9 mouse cellular contexts compared by ENCODE assay signal in genomic region chr1:131079762-131080161, GRCm38 (mm10). TPM values are rescaled to one million over a fixed set of nuclear protein-coding genes. Genes with fewer than 3 reads are reported as not detected.
A peak's percentile ranks its signal among the peaks of the same experiment; 100 is the strongest.
DNase-seq lines count a peak whose midpoint lies in the region; ATAC-seq lines count a peak whose summit lies in the region.
"Had no signal": no experiment of that assay in that cellular context is flagged by ENCODE, and none has a peak within 500 bp of the region (broad histone marks: within the 10 kb centered on the region; RNA-seq: fewer than 3 reads in every experiment).

No protein-coding gene starts in this region.

- H3K4me2 ChIP-seq in heart, embryonic 15.5 days: no peak overlapping the region
- H3K4me2 ChIP-seq in midbrain, embryonic 12.5 days (replicated peaks): 0 out of 2 replicates have a peak overlapping the region, but pooled peaks have one; percentile 32
- H3K4me2 ChIP-seq: embryonic facial prominence, embryonic 13.5 days had no signal

- peaks cover 97% of the 10 kb centered on the region for H3K4me1 ChIP-seq in heart, embryonic 15.5 days (replicated peaks)
- peaks cover 90% of the 10 kb centered on the region for H3K4me1 ChIP-seq in midbrain, embryonic 12.5 days
- H3K4me1 ChIP-seq in limb, embryonic 10.5 days: peaks cover 40% of the 10 kb centered on the region

- H3K36me3 ChIP-seq in heart, embryonic 15.5 days: no peaks in the 10 kb centered on the region
- no peaks in the 10 kb centered on the region for H3K36me3 ChIP-seq in midbrain, embryonic 12.5 days
- peaks cover 4% of the 10 kb centered on the region; the same call in 1 of the 2 replicates for H3K36me3 ChIP-seq in limb, embryonic 10.5 days
- H3K36me3 ChIP-seq: embryonic facial prominence, embryonic 13.5 days had no signal

- ATAC-seq in heart, embryonic 15.5 days (replicated peaks; ENCODE audit: insufficient number of reproducible peaks, insufficient read depth, low FRiP score, low read depth): no peak
- 0 out of 2 replicates have a peak, but pooled peaks have one; percentile 34 for ATAC-seq in erythroblast, adult 5-6 weeks (replicated peaks; ENCODE audit: low FRiP score, poor library complexity, severe bottlenecking)
- ATAC-seq in midbrain, embryonic 12.5 days (ENCODE audit: low FRiP score, low read depth): no peak

- H3K9me3 ChIP-seq in heart, embryonic 15.5 days (replicated peaks): no peaks in the 10 kb centered on the region
- H3K9me3 ChIP-seq in midbrain, embryonic 12.5 days: no peaks in the 10 kb centered on the region
- no peaks in the 10 kb centered on the region for H3K9me3 ChIP-seq in limb, embryonic 10.5 days (replicated peaks)
- H3K9me3 ChIP-seq: embryonic facial prominence, embryonic 13.5 days had no signal

- H3K4me3 ChIP-seq in heart, embryonic 15.5 days: no peak overlapping the region
- no peak overlapping the region for H3K4me3 ChIP-seq in midbrain, embryonic 12.5 days
- H3K4me3 ChIP-seq in limb, embryonic 10.5 days: no peak overlapping the region
- H3K4me3 ChIP-seq: embryonic facial prominence, embryonic 13.5 days had no signal

- no peak for DNase-seq in heart, adult 18-20 months
- peak; percentile 32 for DNase-seq in A20 (ENCODE audit: low read depth, low spot score)
- DNase-seq in adrenal gland, adult 2 months: no peak
- no peak for DNase-seq in limb, embryonic 10.5 days (ENCODE audit: low spot score)
- DNase-seq in right cerebral cortex, adult 18-20 months: no peak

- H3K27me3 ChIP-seq in heart, embryonic 15.5 days: no peaks in the 10 kb centered on the region
- H3K27me3 ChIP-seq in midbrain, embryonic 12.5 days: no peaks in the 10 kb centered on the region
- H3K27me3 ChIP-seq in limb, embryonic 10.5 days (ENCODE audit: low read depth, poor library complexity, severe bottlenecking): no peaks in the 10 kb centered on the region
- H3K27me3 ChIP-seq: embryonic facial prominence, embryonic 13.5 days had no signal

- WGBS in heart, embryonic 15.5 days: 52% methylated on average over 4 of the region's 4 CpGs
- 80% methylated on average over 4 of the region's 4 CpGs for WGBS in midbrain, embryonic 12.5 days
- 77% methylated on average over 4 of the region's 4 CpGs for WGBS in limb, embryonic 10.5 days

- H3K27ac ChIP-seq in heart, embryonic 15.5 days: peak overlapping the region; percentile 47; the same call in 1 of the 2 replicates
- peak overlapping the region; percentile 93 for H3K27ac ChIP-seq in midbrain, embryonic 12.5 days (replicated peaks)
- H3K27ac ChIP-seq in limb, embryonic 10.5 days: no peak overlapping the region

- no peak overlapping the region for H3K9ac ChIP-seq in heart, embryonic 15.5 days
- H3K9ac ChIP-seq in midbrain, embryonic 12.5 days (replicated peaks): no peak overlapping the region
- H3K9ac ChIP-seq: embryonic facial prominence, embryonic 13.5 days had no signal

RNA-seq across cellular contexts. Expression of gene Mapkapk2, which starts 17.9 kb away (rescaled TPM):
- polyA plus RNA-seq in heart, embryonic 15.5 days (2015; fragmentation: Nextera tagmentation; extraction: Ambion mirVana): 57.5 and 69.4 TPM in 2 replicates
- 100 to 1,000 TPM; 311 to 318 TPM for total RNA-seq in heart, adult 18-20 months (2021)
- total RNA-seq in erythroblast, adult 5-6 weeks (2015; ENCODE audit: low replicate concordance): 38.0 and 49.5 TPM in 2 replicates
- 26.3 and 33.3 TPM in 2 replicates for total RNA-seq in erythroblast, adult 5-6 weeks (2017; ENCODE audit: low replicate concordance)
- polyA plus RNA-seq in midbrain, embryonic 12.5 days (2016; fragmentation: Nextera tagmentation; extraction: Ambion mirVana): 69.5 and 76.4 TPM in 2 replicates
- total RNA-seq in adrenal gland, adult 2 months (2021): 100 to 1,000 TPM; 161 to 176 TPM
- 130 and 132 TPM in 2 replicates for polyA plus RNA-seq in adrenal gland, adult 2 months (2012; rRNA removed)
- 46.8 and 47.9 TPM in 2 replicates for polyA plus RNA-seq in limb, embryonic 10.5 days (2016; fragmentation: Nextera tagmentation; extraction: Ambion mirVana)

RNA-seq across cellular contexts. Expression of gene Dyrk3, which starts 58.4 kb away (rescaled TPM):
- 1.7 and 2.5 TPM in 2 replicates for polyA plus RNA-seq in heart, embryonic 15.5 days (2015; fragmentation: Nextera tagmentation; extraction: Ambion mirVana)
- 1 to 10 TPM in 1 of 2 experiments, under 1 TPM in 1; 0.20 to 1.1 TPM for total RNA-seq in heart, adult 18-20 months (2021)
- total RNA-seq in erythroblast, adult 5-6 weeks (2015; ENCODE audit: low replicate concordance): 92.8 and 106 TPM in 2 replicates
- total RNA-seq in erythroblast, adult 5-6 weeks (2017; ENCODE audit: low replicate concordance): 97.3 and 107 TPM in 2 replicates
- 18.7 and 21.5 TPM in 2 replicates for polyA plus RNA-seq in midbrain, embryonic 12.5 days (2016; fragmentation: Nextera tagmentation; extraction: Ambion mirVana)
- 1 to 10 TPM; 5.6 to 7.3 TPM for total RNA-seq in adrenal gland, adult 2 months (2021)
- polyA plus RNA-seq in adrenal gland, adult 2 months (2012; rRNA removed): 2.3 and 3.2 TPM in 2 replicates
- 5.5 and 5.8 TPM in 2 replicates for polyA plus RNA-seq in limb, embryonic 10.5 days (2016; fragmentation: Nextera tagmentation; extraction: Ambion mirVana)
